Mouse (Mus musculus) left cerebral cortex, adult 8-10 months (tissue): ENCODE measurements around the gene Mt4. TPM values are rescaled to one million over a fixed set of nuclear protein-coding genes. Genes with fewer than 3 reads are reported as not detected.
"Not testable (repeated sequence)": the region's sequence is repeated elsewhere in the genome, so short reads cannot be mapped to it uniquely, and the experiment has no call there.

Source experiments
- DNase-seq, 2 experiments: peaks; one replicate each; pipeline ENCODE4 v3.0.0; 2022; ENCODE audit warnings: low spot score in 2 of 2
- total RNA-seq, 4 experiments: library from RNA; stranded (reverse); gene quantifications; 2 replicates each; pipeline ENCODE4 v1.2.4; 2022

The Mt4 gene
- total RNA-seq, 4 experiments from 2014 or later, result not detected

GRCm38 (mm10) chr8:94134601-94135000 is 2.4 kb upstream of the Mt4 start:
- DNase-seq, result not testable (repeated sequence)

- DNase-seq, result no peak
Measured at GRCm38 (mm10) chr8:94135556-94135955, 1.4 kb upstream of the Mt4 start.

GRCm38 (mm10) chr8:94136192-94136591 is 805 bp upstream of the Mt4 start:
- no peak for DNase-seq

- no peak for DNase-seq
Measured at GRCm38 (mm10) chr8:94140266-94140795, 3.3 kb downstream of the Mt4 start.

- no peak for DNase-seq
Measured at GRCm38 (mm10) chr8:94148236-94148635, 11.2 kb downstream of the Mt4 start.

GRCm38 (mm10) chr8:94150925-94151324 is 13.9 kb downstream of the Mt4 start:
- DNase-seq, result no peak

- peak; percentile 79 to 80 for DNase-seq
Measured at GRCm38 (mm10) chr8:94152513-94153300, 15.7 kb downstream of the Mt4 start, which contains the start of gene Mt3. TSS of gene Mt3 (plus strand) at chr8:94152607.

GRCm38 (mm10) chr8:94153451-94153850 is 16.5 kb downstream of the Mt4 start:
- peak; percentile 43 to 47 for DNase-seq

- DNase-seq, result peak in 1 of 2 experiments; percentile 35
Measured at GRCm38 (mm10) chr8:94154537-94154936, 17.5 kb downstream of the Mt4 start.

- DNase-seq, result no peak
Measured at GRCm38 (mm10) chr8:94156092-94156491, 19.1 kb downstream of the Mt4 start.

- not testable (repeated sequence) for DNase-seq
Measured at GRCm38 (mm10) chr8:94165772-94166171, 28.8 kb downstream of the Mt4 start.

- peak; percentile 75 to 98 for DNase-seq
Measured at GRCm38 (mm10) chr8:94167244-94167643, 30.2 kb downstream of the Mt4 start.

GRCm38 (mm10) chr8:94169547-94169946 is 32.5 kb downstream of the Mt4 start:
- no peak for DNase-seq

GRCm38 (mm10) chr8:94171321-94171755 is 34.3 kb downstream of the Mt4 start:
- no peak for DNase-seq

- peak; percentile 57 to 58 for DNase-seq
Measured at GRCm38 (mm10) chr8:94172075-94172808, 35.2 kb downstream of the Mt4 start, which contains the start of gene Mt2. TSS of gene Mt2 (plus strand) at chr8:94172664.

GRCm38 (mm10) chr8:94172809-94173732 is 36.1 kb downstream of the Mt4 start:
- no peak for DNase-seq

- DNase-seq, result no peak
Measured at GRCm38 (mm10) chr8:94173848-94174403, 36.9 kb downstream of the Mt4 start.

- no peak for DNase-seq
Measured at GRCm38 (mm10) chr8:94174619-94175213, 37.7 kb downstream of the Mt4 start.

- no peak for DNase-seq
Measured at GRCm38 (mm10) chr8:94177716-94178390, 40.9 kb downstream of the Mt4 start.
